Mouse (Mus musculus) heart, postnatal 10 days (tissue): ENCODE measurements around the gene Smpd2. TPM values are rescaled to one million over a fixed set of nuclear protein-coding genes. Genes with fewer than 3 reads are reported as not detected.
A peak's percentile ranks its signal among the peaks of the same experiment; 100 is the strongest.

Experiments used
- DNase-seq, 2 experiments: peaks; one replicate each; pipeline ENCODE4 v3.0.0; 2021
- intact Hi-C: fragments of 180-260 bp; cut with DNase I; formaldehyde crosslinking; loops from one replicate; pipeline ENCODE4 v1.15.1; 2025
- total RNA-seq, 2 experiments: library from RNA; stranded (reverse); gene quantifications; 2 replicates each; pipeline ENCODE4 v1.2.3; 2021

The Smpd2 gene
- total RNA-seq, 2 experiments from 2014 or later: 48.2 to 57.7 TPM

GRCm38 (mm10) chr10:41460501-41460900, 29.7 kb downstream of the Smpd2 start:
- no peak for DNase-seq
- intact Hi-C loops: no loop called here

GRCm38 (mm10) chr10:41459990-41460389, 30.2 kb downstream of the Smpd2 start:
- intact Hi-C loops: no loop called here
- no peak for DNase-seq

GRCm38 (mm10) chr10:41452791-41453190, 37.4 kb downstream of the Smpd2 start:
- DNase-seq: no peak
- intact Hi-C loops: no loop called here

GRCm38 (mm10) chr10:41451656-41452055, 38.5 kb downstream of the Smpd2 start:
- no peak for DNase-seq
- intact Hi-C loops: no loop called here

- no peak for DNase-seq
- intact Hi-C loops: no loop called here
Measured at GRCm38 (mm10) chr10:41450780-41451522, 39.2 kb downstream of the Smpd2 start.

- intact Hi-C loops: no loop called here
Measured at GRCm38 (mm10) chr10:41450137-41450670, 40.0 kb downstream of the Smpd2 start, which contains the start of gene Zbtb24. TSS of gene Zbtb24 (plus strand) at chr10:41450383.

GRCm38 (mm10) chr10:41449684-41450083, 40.5 kb downstream of the Smpd2 start:
- no peak for DNase-seq
- intact Hi-C loops: no loop called here

More at GRCm38 (mm10) chr10:41450137-41450670, 40.0 kb downstream of the Smpd2 start, which contains the start of gene Zbtb24:
- DNase-seq: peak; percentile 95 to 98

GRCm38 (mm10) chr10:41448216-41448615, 42.0 kb downstream of the Smpd2 start:
- no peak for DNase-seq
- intact Hi-C loops: no loop called here

Other genes with a start within 250 kb of the Smpd2 start
- gene Fig4, start 187.1 kb downstream of the Smpd2 start, total RNA-seq: 10 to 100 TPM; 34.2 to 38.7 TPM
- not detected for gene Ak9, start 186.4 kb downstream of the Smpd2 start, total RNA-seq
- 10 to 100 TPM in 1 of 2 experiments, 1 to 10 TPM in 1; 9.7 to 12.3 TPM for gene Zbtb24, start 40.0 kb downstream of the Smpd2 start, total RNA-seq
- gene Mical1, start 14.1 kb downstream of the Smpd2 start, total RNA-seq: 10 to 100 TPM; 34.3 to 39.2 TPM
- gene Ppil6, start 70 bp upstream of the Smpd2 start, total RNA-seq: 1 to 10 TPM; 2.8 to 3.4 TPM
- gene Cd164, start 29.0 kb upstream of the Smpd2 start, total RNA-seq: 100 to 1,000 TPM; 182 to 197 TPM
- under 1 TPM; 0.07 to 0.79 TPM for gene Ccdc162, start 226.3 kb upstream of the Smpd2 start, total RNA-seq